Mouse (Mus musculus): ENCODE results near the gene Elof1. TPM values are rescaled to one million over a fixed set of nuclear protein-coding genes. Genes with fewer than 3 reads are reported as not detected.

The Elof1 gene
- polyA plus RNA-seq, 2 experiments = 59.5 to 102 TPM

- H3K4me3 ChIP-seq (ENCODE audit: insufficient read depth in 1 of 2, low read depth in 2 of 2, low read length in 2 of 2) = no peak overlapping the region
- TF ChIP-seq CTCF (IDR thresholded peaks at IDR 0.05; ENCODE audit: low read depth) = no peak
- no peak for TF ChIP-seq EP300 (IDR thresholded peaks at IDR 0.05; ENCODE audit: low read depth)
- H3K4me2 ChIP-seq (ENCODE audit: low read depth) = no peak overlapping the region
- ATAC-seq (ENCODE audit: insufficient read depth) (no peak), DNase-seq (ENCODE audit: low read depth in 3 of 3, low spot score in 3 of 3) (no peak)
- H3K36me3 ChIP-seq (replicated peaks; ENCODE audit: control insufficient read depth, insufficient read depth, low read depth) = no peaks in the 10 kb centered on the region; the same call in 1 of the 2 replicates
- H3K27me3 ChIP-seq (ENCODE audit: control insufficient read depth, insufficient read depth, low read length) = no peaks in the 10 kb centered on the region
- 85% methylated on average over 4 of the region's 4 CpGs for WGBS (ENCODE audit: insufficient replicate concordance)
- H3K27ac ChIP-seq = no peak overlapping the region
- H3K9ac ChIP-seq (replicated peaks) = no peak overlapping the region
- H3K9me3 ChIP-seq (ENCODE audit: control insufficient read depth, low read length) = no peaks in the 10 kb centered on the region
- peaks cover 0 to 6% of the 10 kb centered on the region in 2 experiments; a peak in 2 of 4 replicates for H3K4me1 ChIP-seq (replicated peaks; ENCODE audit: control insufficient read depth in 2 of 2, insufficient read depth in 2 of 2, low read length in 1 of 2)
Observed at GRCm38 (mm10) chr9:22072276-22072675, 44.7 kb downstream of the Elof1 start.

GRCm38 (mm10) chr9:22070791-22071573, 46.0 kb downstream of the Elof1 start, which contains the start of the genes Gm49318 and Zfp653:
TSS of gene Gm49318 (minus strand) at chr9:22071259.
TSS of gene Zfp653 (minus strand) at chr9:22071376.
- Histone ChIP-seq H3K9ac (replicated peaks) (peak within 1 kb of the TSS; percentile 75), H3K4me1 (replicated peaks; ENCODE audit: control insufficient read depth in 2 of 2, insufficient read depth in 2 of 2, low read length in 1 of 2) (peaks cover 0 to 6% of the 10 kb centered on the region in 2 experiments; a peak in 2 of 4 replicates), H3K27ac (peak within 1 kb of the TSS; percentile 69), H3K9me3 (ENCODE audit: control insufficient read depth, low read length) (no peaks in the 10 kb centered on the region), H3K4me2 (ENCODE audit: low read depth) (peak within 1 kb of the TSS; percentile 73), H3K4me3 (ENCODE audit: insufficient read depth in 1 of 2, low read depth in 2 of 2, low read length in 2 of 2) (peak within 1 kb of the TSS; percentile 75 to 87), H3K27me3 (ENCODE audit: control insufficient read depth, insufficient read depth, low read length) (no peaks in the 10 kb centered on the region), H3K36me3 (replicated peaks; ENCODE audit: control insufficient read depth, insufficient read depth, low read depth) (no peaks in the 10 kb centered on the region; the same call in 1 of the 2 replicates)
- DNase-seq (ENCODE audit: low read depth in 3 of 3, low spot score in 3 of 3) (peak; percentile 90 to 91 (median 90)), ATAC-seq (ENCODE audit: insufficient read depth) (peak; percentile 94)
- TF ChIP-seq CTCF (IDR thresholded peaks at IDR 0.05; ENCODE audit: low read depth) = peak; percentile 28; the same call in 1 of the 2 replicates
- peak; percentile 36 for TF ChIP-seq EP300 (IDR thresholded peaks at IDR 0.05; ENCODE audit: low read depth)
- WGBS (ENCODE audit: insufficient replicate concordance) = 1% methylated on average over 74 of the region's 87 CpGs

- Histone ChIP-seq H3K9ac (replicated peaks) (no peak overlapping the region), H3K36me3 (replicated peaks; ENCODE audit: control insufficient read depth, insufficient read depth, low read depth) (no peaks in the 10 kb centered on the region; the same call in 1 of the 2 replicates), H3K9me3 (ENCODE audit: control insufficient read depth, low read length) (no peaks in the 10 kb centered on the region), H3K4me2 (ENCODE audit: low read depth) (peak overlapping the region; percentile 73), H3K4me3 (ENCODE audit: insufficient read depth in 1 of 2, low read depth in 2 of 2, low read length in 2 of 2) (peak overlapping the region; percentile 57 to 75), H3K27me3 (ENCODE audit: control insufficient read depth, insufficient read depth, low read length) (no peaks in the 10 kb centered on the region), H3K4me1 (replicated peaks; ENCODE audit: control insufficient read depth in 2 of 2, insufficient read depth in 2 of 2, low read length in 1 of 2) (peaks cover 0 to 6% of the 10 kb centered on the region in 2 experiments; a peak in 2 of 4 replicates), H3K27ac (no peak overlapping the region)
- TF ChIP-seq EP300 (IDR thresholded peaks at IDR 0.05; ENCODE audit: low read depth) (no peak), CTCF (IDR thresholded peaks at IDR 0.05; ENCODE audit: low read depth) (no peak)
- no peak for ATAC-seq (ENCODE audit: insufficient read depth)
- WGBS (ENCODE audit: insufficient replicate concordance) = 64% methylated on average over 4 of the region's 4 CpGs
- DNase-seq (ENCODE audit: low read depth in 3 of 3, low spot score in 3 of 3) = no peak
Observed at GRCm38 (mm10) chr9:22069881-22070553, 47.0 kb downstream of the Elof1 start.

- no peak for ATAC-seq (ENCODE audit: insufficient read depth)
- Histone ChIP-seq H3K27ac (no peak overlapping the region), H3K36me3 (replicated peaks; ENCODE audit: control insufficient read depth, insufficient read depth, low read depth) (peaks cover 9% of the 10 kb centered on the region), H3K4me3 (ENCODE audit: insufficient read depth in 1 of 2, low read depth in 2 of 2, low read length in 2 of 2) (no peak overlapping the region), H3K4me2 (ENCODE audit: low read depth) (no peak overlapping the region), H3K9me3 (ENCODE audit: control insufficient read depth, low read length) (no peaks in the 10 kb centered on the region), H3K27me3 (ENCODE audit: control insufficient read depth, insufficient read depth, low read length) (no peaks in the 10 kb centered on the region), H3K4me1 (replicated peaks; ENCODE audit: control insufficient read depth in 2 of 2, insufficient read depth in 2 of 2, low read length in 1 of 2) (peaks cover 0 to 6% of the 10 kb centered on the region in 2 experiments; a peak in 2 of 4 replicates), H3K9ac (replicated peaks) (no peak overlapping the region)
- no peak for TF ChIP-seq CTCF (IDR thresholded peaks at IDR 0.05; ENCODE audit: low read depth)
- TF ChIP-seq EP300 (IDR thresholded peaks at IDR 0.05; ENCODE audit: low read depth) = no peak
- DNase-seq (ENCODE audit: low read depth in 3 of 3, low spot score in 3 of 3) = no peak
- WGBS (ENCODE audit: insufficient replicate concordance) = 79% methylated on average over 5 of the region's 5 CpGs
Observed at GRCm38 (mm10) chr9:22067195-22067594, 49.8 kb downstream of the Elof1 start.

- peaks cover 9% of the 10 kb centered on the region for H3K36me3 ChIP-seq (replicated peaks; ENCODE audit: control insufficient read depth, insufficient read depth, low read depth)
- peak in 1 of 3 experiments; percentile 32 for DNase-seq (ENCODE audit: low read depth in 3 of 3, low spot score in 3 of 3)
- WGBS (ENCODE audit: insufficient replicate concordance) = 57% methylated on average over 3 of the region's 3 CpGs
- H3K4me2 ChIP-seq (ENCODE audit: low read depth) = no peak overlapping the region
- H3K27ac ChIP-seq = no peak overlapping the region
- no peak for TF ChIP-seq EP300 (IDR thresholded peaks at IDR 0.05; ENCODE audit: low read depth)
- TF ChIP-seq CTCF (IDR thresholded peaks at IDR 0.05; ENCODE audit: low read depth) = peak; percentile 96
- H3K4me1 ChIP-seq (replicated peaks; ENCODE audit: control insufficient read depth in 2 of 2, insufficient read depth in 2 of 2, low read length in 1 of 2) = peaks cover 0 to 6% of the 10 kb centered on the region in 2 experiments; a peak in 2 of 4 replicates
- no peaks in the 10 kb centered on the region for H3K9me3 ChIP-seq (ENCODE audit: control insufficient read depth, low read length)
- H3K4me3 ChIP-seq (ENCODE audit: insufficient read depth in 1 of 2, low read depth in 2 of 2, low read length in 2 of 2) = no peak overlapping the region
- no peak for ATAC-seq (ENCODE audit: insufficient read depth)
- H3K27me3 ChIP-seq (ENCODE audit: control insufficient read depth, insufficient read depth, low read length) = no peaks in the 10 kb centered on the region
- H3K9ac ChIP-seq (replicated peaks) = no peak overlapping the region
Observed at GRCm38 (mm10) chr9:22066433-22066832, 50.5 kb downstream of the Elof1 start.
